Mouse (Mus musculus) spleen, postnatal 10 days (tissue): ENCODE data around the gene Slc35d3.

Experiments used
- DNase-seq, 2 experiments: peaks; one replicate each; pipeline ENCODE4 v3.0.0; 2021 to 2022; ENCODE audit warnings: low spot score in 2 of 2

Slc35d3 gene

DNA sequence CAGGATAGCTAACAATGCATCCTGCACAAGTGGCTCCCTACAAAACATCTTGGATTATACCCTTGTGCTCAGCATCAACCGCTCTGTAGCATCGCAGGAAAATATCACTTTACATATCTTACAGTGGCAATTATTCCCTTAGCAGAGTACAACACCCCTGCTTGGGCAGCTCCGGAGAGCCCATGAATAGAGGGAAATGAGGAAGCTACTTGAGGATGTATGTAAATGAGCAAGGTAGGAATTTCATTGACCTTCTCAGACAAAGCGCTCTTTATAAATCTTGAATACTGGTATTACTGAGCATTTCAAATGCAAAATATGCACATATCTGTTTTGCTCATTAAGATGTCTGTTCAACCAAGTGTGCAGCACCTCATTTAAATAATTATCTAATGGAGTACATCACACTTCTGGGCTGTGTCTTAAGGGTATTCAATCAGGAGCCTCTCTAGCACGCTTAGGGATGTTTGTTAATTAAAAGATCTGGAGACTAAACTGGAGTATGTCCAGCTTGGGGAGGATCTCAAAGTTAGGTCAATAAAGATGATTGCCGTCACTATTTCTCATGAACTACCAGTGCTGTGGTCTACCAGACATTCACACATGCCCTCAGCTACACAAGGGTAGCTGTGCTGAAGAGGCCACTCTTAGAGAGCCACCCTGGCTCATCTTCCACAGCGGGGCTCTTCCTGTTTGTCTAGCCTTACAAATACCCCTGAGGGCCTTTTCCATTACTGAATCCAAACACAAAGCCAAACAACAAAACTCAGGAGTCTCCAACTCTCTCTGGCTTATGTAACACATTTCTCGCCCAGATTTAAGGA lies 15.2 kb downstream of the Slc35d3 start:
- DNase-seq = no peak

- DNase-seq = no peak
Measured at GRCm38 (mm10) chr10:19834222-19834621, 17.0 kb downstream of the Slc35d3 start.

DNA sequence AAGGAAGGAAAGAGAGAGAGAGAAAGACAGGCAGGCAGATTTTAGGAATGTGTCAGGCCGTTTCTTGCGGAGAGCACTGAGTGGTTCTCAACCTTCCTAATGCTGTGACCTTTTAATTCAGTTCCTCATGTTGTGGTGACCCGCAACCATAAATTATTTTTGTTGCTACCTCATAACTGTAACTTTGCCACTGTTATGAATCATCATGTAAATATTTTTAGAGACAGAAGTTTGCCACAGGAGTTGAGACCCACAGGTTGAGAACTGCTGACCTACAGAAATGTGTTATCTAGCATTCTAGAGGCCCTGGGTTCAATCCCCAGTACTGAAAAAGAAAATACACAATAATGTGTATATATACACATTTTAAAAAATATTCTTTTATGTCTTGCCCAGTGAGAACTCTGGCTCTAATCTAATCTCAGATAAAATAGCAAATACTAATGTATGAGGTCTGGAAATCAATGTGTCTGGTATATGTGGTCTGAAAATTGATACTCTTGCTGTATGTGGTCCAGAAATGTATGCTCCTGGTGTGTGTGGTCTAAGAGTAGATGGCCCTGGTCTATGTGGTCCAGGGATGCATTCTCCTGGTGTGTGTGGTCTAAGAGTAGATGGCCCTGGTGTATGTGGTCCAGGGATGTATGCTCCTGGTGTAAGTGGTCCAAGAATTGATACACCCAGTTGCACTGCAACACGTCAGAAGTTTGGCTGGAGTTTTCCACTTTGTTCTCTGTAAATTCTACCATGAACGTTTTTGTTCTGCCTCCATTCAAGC lies 20.0 kb downstream of the Slc35d3 start:
- DNase-seq = no peak

DNA sequence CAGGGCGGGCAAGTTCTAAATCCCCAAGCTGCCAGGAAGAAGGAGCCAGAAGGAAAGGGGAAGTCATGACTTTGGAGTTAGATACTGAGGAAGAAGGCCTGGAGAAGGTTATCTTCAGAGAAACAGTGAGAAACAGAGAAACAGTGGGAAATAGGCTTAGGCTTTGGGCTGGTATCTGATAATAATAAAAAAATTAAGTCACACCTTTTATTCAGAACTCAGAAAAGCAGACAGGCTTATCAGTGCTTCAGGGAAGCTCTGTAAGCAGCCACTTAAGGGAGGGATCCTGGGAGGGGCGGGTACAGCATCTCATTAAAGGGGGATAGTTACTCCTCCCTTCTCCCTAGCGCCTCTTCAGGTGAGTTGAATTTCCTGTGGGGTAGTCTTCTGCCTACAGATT lies 30.3 kb downstream of the Slc35d3 start:
- DNase-seq = no peak

DNA sequence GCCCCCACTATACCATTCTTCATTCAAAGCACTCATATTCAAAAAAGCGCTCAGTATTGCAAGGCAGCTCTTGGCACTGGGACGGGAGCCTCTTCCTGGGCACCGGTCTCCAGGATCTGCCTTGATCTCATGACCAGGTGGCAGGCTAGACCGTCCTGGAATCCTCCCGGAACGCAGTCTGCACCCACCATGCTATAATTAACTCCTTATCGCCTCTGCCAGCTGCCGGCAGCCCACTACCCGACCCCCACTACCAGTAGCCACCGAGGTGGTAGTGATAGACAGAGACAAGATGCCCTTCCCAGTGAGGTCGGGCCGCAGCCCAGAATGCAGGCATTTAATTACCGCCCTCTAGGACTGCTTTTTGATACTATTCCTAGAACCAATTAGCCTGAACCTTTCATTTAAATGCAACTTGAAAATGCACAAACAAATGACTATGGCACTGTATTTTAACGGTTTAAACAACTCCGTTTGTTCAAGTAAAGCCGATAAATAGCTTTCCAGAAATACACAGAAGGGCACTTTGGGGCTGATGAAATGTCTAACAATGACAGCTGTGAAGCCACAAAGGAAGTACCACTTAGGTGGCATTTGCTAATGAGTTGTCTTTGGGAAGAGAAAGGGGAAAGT lies 32.4 kb downstream of the Slc35d3 start:
- DNase-seq = no peak

DNA sequence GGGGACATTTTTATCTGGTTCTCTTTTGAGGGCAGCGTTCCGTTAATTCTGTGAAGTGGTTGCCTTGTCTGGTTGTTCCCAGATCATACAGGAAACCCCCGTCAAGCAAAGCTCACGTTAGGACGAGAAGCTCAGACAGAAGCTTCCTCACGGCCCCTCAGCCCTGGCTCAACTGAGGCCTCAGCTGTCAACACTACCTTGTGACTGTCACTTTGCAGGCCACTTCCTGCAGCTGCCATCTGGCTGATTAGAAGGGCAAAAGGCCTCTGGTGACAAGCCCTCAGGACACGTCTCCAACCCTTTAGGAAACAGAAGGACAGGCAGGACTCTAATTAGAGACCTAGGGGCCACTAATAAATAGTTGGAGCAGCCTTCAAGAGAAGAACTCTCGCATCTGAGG lies 35.9 kb downstream of the Slc35d3 start:
- no peak for DNase-seq

- peak in 1 of 2 experiments; percentile 37 for DNase-seq
Measured at GRCm38 (mm10) chr10:19811436-19812172, 39.7 kb downstream of the Slc35d3 start.

- no peak for DNase-seq
Measured at GRCm38 (mm10) chr10:19804763-19805162, 46.5 kb downstream of the Slc35d3 start.

GRCm38 (mm10) chr10:19802958-19803357 lies 48.3 kb downstream of the Slc35d3 start:
- no peak for DNase-seq
